Mouse (Mus musculus): Measurements from ENCODE around the gene Gba.

DNA sequence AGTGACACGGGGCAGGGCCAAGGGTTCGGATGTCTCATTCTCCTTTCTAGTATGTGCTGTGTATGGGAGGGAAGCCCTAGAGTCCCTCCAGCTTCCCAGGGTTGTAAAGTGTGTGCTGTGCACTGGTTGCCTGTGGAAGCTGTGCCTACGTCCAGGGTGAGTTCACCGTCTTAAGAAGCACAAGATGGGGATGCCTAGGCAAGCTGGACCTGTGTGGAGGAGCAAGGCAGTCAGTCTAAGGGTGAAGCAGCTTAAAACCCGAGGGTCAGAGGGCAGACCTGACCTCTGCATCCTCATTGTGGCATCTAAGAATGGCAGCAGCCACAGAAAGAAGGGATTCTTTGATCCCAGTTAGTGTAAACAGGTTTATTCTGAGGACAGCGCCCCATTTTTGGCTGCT, 6.0 kb downstream of the Gba start:
- TF ChIP-seq ZKSCAN1 (IDR thresholded peaks at IDR 0.05; ENCODE audit: borderline replicate concordance, low read depth, low read length) (no peak), CTCF (conservative IDR thresholded peaks at IDR 0.05 in 1 of 2, IDR thresholded peaks at IDR 0.05 in 1 of 2; ENCODE audit: low read depth in 2 of 2, low read length in 2 of 2) (no peak), MAX (IDR thresholded peaks at IDR 0.05; ENCODE audit: low read length) (no peak), MXI1 (IDR thresholded peaks at IDR 0.05; ENCODE audit: low read depth, low read length) (no peak), USF1 (IDR thresholded peaks at IDR 0.05; ENCODE audit: low read depth, low read length) (no peak), MYC (IDR thresholded peaks at IDR 0.05; ENCODE audit: low read depth, low read length) (no peak), TCF12 (IDR thresholded peaks at IDR 0.05; ENCODE audit: low read depth, low read length) (no peak), EP300 (IDR thresholded peaks at IDR 0.05; ENCODE audit: low read length) (no peak)

All from CH12.LX (cell line).